Mouse (Mus musculus) adipocyte (in vitro differentiated cells): ENCODE data around the gene Tango2.

Experiments used
- DNase-seq: peaks from one replicate; pipeline ENCODE4 v3.0.0-alpha.2; 2016; ENCODE audit warnings: low spot score

Gene Tango2

GRCm38 (mm10) chr16:18253866-18254265, 94.0 kb downstream of the Tango2 start:
- DNase-seq = no peak

- DNase-seq = no peak
Observed at GRCm38 (mm10) chr16:18252736-18253135, 95.2 kb downstream of the Tango2 start.

GRCm38 (mm10) chr16:18250828-18251790, 96.8 kb downstream of the Tango2 start:
- DNase-seq = no peak
